Mouse (Mus musculus): ENCODE results near the gene Gm9745. TPM values are rescaled to one million over a fixed set of nuclear protein-coding genes. Genes with fewer than 3 reads are reported as not detected.

The Gm9745 gene
- not detected for polyA plus RNA-seq (2015; fragmentation: Illumina TruSeq; extraction: RNeasy Lipid Tissue Mini Kit (QIAGEN cat#74804); ENCODE audit: insufficient read depth, low read depth, low replicate concordance)

DNA sequence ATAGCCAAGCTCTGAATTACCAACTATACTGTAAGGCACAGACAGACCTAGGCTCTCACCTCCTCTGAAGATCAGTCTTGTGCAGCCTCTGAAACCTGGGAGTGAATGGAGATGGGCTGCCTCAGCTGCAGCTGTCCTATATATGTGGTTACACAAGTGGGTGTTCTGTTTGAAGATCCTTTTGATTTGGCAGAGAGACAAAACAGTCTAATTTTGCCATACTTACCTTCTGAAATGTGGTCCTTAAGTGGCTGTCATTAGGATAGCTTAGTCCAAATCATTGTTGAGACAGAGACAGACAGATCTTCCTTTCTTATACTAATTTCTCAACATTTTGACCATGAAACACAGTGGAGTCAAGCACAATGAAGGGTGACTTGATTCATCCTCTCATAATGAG is at the start of gene Gm9745:
TSS of gene Gm9745 (minus strand) at position 101 of the 400 bp plus-strand sequence.

DNA sequence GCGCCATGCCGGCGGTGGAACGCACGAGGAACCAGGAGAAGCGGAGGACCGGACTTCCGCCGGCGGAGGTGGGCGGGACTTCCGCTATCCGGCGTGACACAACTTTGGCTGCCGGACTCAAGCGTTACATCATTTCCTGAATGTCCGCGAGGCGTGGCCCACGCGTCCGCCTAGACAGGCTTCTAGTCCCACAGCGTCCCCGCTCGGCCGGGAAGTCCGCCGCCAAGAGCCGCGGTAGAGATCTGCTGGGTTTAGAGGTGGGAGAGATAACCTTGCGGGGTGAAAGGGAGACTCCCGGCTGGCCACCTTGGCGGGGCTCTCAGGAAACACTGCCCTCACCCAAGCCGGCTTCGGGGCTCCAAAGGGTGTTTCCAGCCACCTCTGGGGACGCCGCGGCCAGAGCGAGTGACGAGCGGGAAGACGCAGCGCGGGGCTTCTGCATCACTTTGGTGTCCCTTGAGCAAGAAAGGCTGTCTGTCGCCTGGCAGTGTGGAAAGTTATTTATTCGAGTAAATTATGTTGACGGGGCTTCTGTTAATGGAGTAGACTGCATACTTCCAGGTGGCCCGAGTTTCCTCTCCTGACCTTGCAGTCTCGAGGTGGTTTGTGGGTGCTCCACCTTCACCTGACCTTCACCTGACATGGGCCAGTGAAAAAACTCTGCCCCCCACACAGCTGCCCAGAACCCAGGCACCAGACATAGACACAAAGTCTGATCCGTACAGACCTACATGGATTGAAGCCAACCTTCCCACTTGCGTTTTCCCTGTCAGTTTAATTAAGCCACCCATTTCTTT is 48.2 kb upstream of the Gm9745 start, which contains the start of gene Gtpbp4:
TSS of gene Gtpbp4 (minus strand) at position 94 of the 797 bp plus-strand sequence.

DNA sequence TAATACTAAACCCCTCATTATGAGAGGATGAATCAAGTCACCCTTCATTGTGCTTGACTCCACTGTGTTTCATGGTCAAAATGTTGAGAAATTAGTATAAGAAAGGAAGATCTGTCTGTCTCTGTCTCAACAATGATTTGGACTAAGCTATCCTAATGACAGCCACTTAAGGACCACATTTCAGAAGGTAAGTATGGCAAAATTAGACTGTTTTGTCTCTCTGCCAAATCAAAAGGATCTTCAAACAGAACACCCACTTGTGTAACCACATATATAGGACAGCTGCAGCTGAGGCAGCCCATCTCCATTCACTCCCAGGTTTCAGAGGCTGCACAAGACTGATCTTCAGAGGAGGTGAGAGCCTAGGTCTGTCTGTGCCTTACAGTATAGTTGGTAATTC is 4.5 kb upstream of the Gm9745 start, which contains the start of gene Idi2:
TSS of gene Idi2 (plus strand) at position 301 of the 400 bp plus-strand sequence.

Other genes with a start within 250 kb of the Gm9745 start
- gene Wdr37, start 76.3 kb downstream of the Gm9745 start, polyA plus RNA-seq (2015; fragmentation: Illumina TruSeq; extraction: RNeasy Lipid Tissue Mini Kit (QIAGEN cat#74804); ENCODE audit: insufficient read depth, low read depth, low replicate concordance) = 8.4 TPM
- gene Idi1, start 62.7 kb downstream of the Gm9745 start, polyA plus RNA-seq (2015; fragmentation: Illumina TruSeq; extraction: RNeasy Lipid Tissue Mini Kit (QIAGEN cat#74804); ENCODE audit: insufficient read depth, low read depth, low replicate concordance) = 3.1 TPM
- gene Idi2, start 4.6 kb upstream of the Gm9745 start, polyA plus RNA-seq (2015; fragmentation: Illumina TruSeq; extraction: RNeasy Lipid Tissue Mini Kit (QIAGEN cat#74804); ENCODE audit: insufficient read depth, low read depth, low replicate concordance) = not detected
- gene Gtpbp4, start 47.9 kb upstream of the Gm9745 start, polyA plus RNA-seq (2015; fragmentation: Illumina TruSeq; extraction: RNeasy Lipid Tissue Mini Kit (QIAGEN cat#74804); ENCODE audit: insufficient read depth, low read depth, low replicate concordance) = 6.7 TPM
- gene Larp4b, start 145.7 kb upstream of the Gm9745 start, polyA plus RNA-seq (2015; fragmentation: Illumina TruSeq; extraction: RNeasy Lipid Tissue Mini Kit (QIAGEN cat#74804); ENCODE audit: insufficient read depth, low read depth, low replicate concordance) = 9.7 TPM

Measured in pancreas, adult 10 weeks (tissue).